Mouse (Mus musculus): ENCODE results near the gene Evi2a.

DNA sequence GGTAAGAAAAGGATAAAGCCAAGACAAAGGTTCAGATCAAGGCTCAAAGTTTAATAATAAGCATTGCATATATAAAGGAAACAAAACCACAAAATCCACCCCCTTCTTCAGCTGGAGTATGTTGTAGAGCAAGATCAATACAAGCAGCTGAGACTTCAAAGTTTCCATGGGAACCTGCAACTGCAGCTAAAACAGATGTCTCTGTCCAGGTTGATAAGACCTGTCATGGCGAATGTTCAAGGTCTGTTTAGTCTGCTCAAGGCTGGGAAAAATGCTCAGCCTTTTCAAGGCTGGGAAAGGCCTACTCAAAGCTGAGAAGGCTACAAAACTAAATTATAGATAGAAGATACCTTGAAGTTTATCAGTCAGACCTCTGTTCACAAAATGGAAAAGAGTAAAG, 22.2 kb upstream of the Evi2a start:
- TF ChIP-seq CTCF (IDR thresholded peaks at IDR 0.05; ENCODE audit: insufficient read depth, low read depth, low read length) (no peak), POLR2A (IDR thresholded peaks at IDR 0.05; ENCODE audit: insufficient read depth, low read depth, low read length) (no peak)

All from olfactory bulb, adult 2 months (tissue).